Mouse (Mus musculus): ENCODE measurements around the gene Apbb2. TPM values are rescaled to one million over a fixed set of nuclear protein-coding genes. Genes with fewer than 3 reads are reported as not detected.

Gene Apbb2
- polyA plus RNA-seq, 1 experiment from 2014 or later = 48.9 TPM

GRCm38 (mm10) chr5:66494651-66495050, 123.9 kb downstream of the Apbb2 start:
- H3K9me3 ChIP-seq (ENCODE audit: low read length) = no peaks in the 10 kb centered on the region
- H3K27me3 ChIP-seq (replicated peaks; ENCODE audit: insufficient read depth, low read length) = no peaks in the 10 kb centered on the region
- no peak overlapping the region for H3K4me3 ChIP-seq (ENCODE audit: low read depth, low read length)
- 37% methylated on average over 4 of the region's 4 CpGs for WGBS
- no peaks in the 10 kb centered on the region for H3K36me3 ChIP-seq (ENCODE audit: insufficient read depth, low read length)
- H3K4me2 ChIP-seq (replicated peaks; ENCODE audit: low read depth, low read length) = no peak overlapping the region
- H3K9ac ChIP-seq (replicated peaks; ENCODE audit: low read depth) = no peak overlapping the region
- peaks cover 15% of the 10 kb centered on the region; the same call in 1 of the 2 replicates for H3K4me1 ChIP-seq (ENCODE audit: insufficient read depth, low read depth, low read length)
- no peak for DNase-seq (ENCODE audit: low spot score)
- no peak for ATAC-seq
- H3K27ac ChIP-seq (ENCODE audit: low read length) = no peak overlapping the region
- TF ChIP-seq EP300 (IDR thresholded peaks at IDR 0.05) (no peak), CTCF (IDR thresholded peaks at IDR 0.05) (no peak)

GRCm38 (mm10) chr5:66492563-66492960, 126.0 kb downstream of the Apbb2 start:
- no peak overlapping the region for H3K4me2 ChIP-seq (replicated peaks; ENCODE audit: low read depth, low read length)
- no peaks in the 10 kb centered on the region; the same call in 1 of the 2 replicates for H3K36me3 ChIP-seq (ENCODE audit: insufficient read depth, low read length)
- H3K27ac ChIP-seq (ENCODE audit: low read length) = no peak overlapping the region
- H3K4me1 ChIP-seq (ENCODE audit: insufficient read depth, low read depth, low read length) = peaks cover 11% of the 10 kb centered on the region; the same call in 1 of the 2 replicates
- H3K9ac ChIP-seq (replicated peaks; ENCODE audit: low read depth) = no peak overlapping the region
- ATAC-seq (no peak), DNase-seq (ENCODE audit: low spot score) (no peak)
- WGBS = 66% methylated on average over 4 of the region's 4 CpGs
- H3K27me3 ChIP-seq (replicated peaks; ENCODE audit: insufficient read depth, low read length) = no peaks in the 10 kb centered on the region
- TF ChIP-seq EP300 (IDR thresholded peaks at IDR 0.05) (no peak), CTCF (IDR thresholded peaks at IDR 0.05) (no peak)
- no peak overlapping the region for H3K4me3 ChIP-seq (ENCODE audit: low read depth, low read length)
- no peaks in the 10 kb centered on the region for H3K9me3 ChIP-seq (ENCODE audit: low read length)

GRCm38 (mm10) chr5:66491907-66492562, 126.5 kb downstream of the Apbb2 start:
- Histone ChIP-seq H3K27ac (ENCODE audit: low read length) (no peak overlapping the region), H3K4me3 (ENCODE audit: low read depth, low read length) (no peak overlapping the region), H3K9me3 (ENCODE audit: low read length) (no peaks in the 10 kb centered on the region), H3K4me2 (replicated peaks; ENCODE audit: low read depth, low read length) (no peak overlapping the region), H3K27me3 (replicated peaks; ENCODE audit: insufficient read depth, low read length) (no peaks in the 10 kb centered on the region), H3K36me3 (ENCODE audit: insufficient read depth, low read length) (no peaks in the 10 kb centered on the region; the same call in 1 of the 2 replicates), H3K4me1 (ENCODE audit: insufficient read depth, low read depth, low read length) (peaks cover 10% of the 10 kb centered on the region; the same call in 1 of the 2 replicates), H3K9ac (replicated peaks; ENCODE audit: low read depth) (no peak overlapping the region)
- TF ChIP-seq EP300 (IDR thresholded peaks at IDR 0.05) (no peak), CTCF (IDR thresholded peaks at IDR 0.05) (no peak)
- 73% methylated on average over 14 of the region's 14 CpGs for WGBS
- DNase-seq (ENCODE audit: low spot score) = no peak
- no peak for ATAC-seq

- no peak overlapping the region for H3K4me3 ChIP-seq (ENCODE audit: low read depth, low read length)
- no peaks in the 10 kb centered on the region for H3K27me3 ChIP-seq (replicated peaks; ENCODE audit: insufficient read depth, low read length)
- no peak overlapping the region for H3K4me2 ChIP-seq (replicated peaks; ENCODE audit: low read depth, low read length)
- no peak for TF ChIP-seq CTCF (IDR thresholded peaks at IDR 0.05)
- TF ChIP-seq EP300 (IDR thresholded peaks at IDR 0.05) = no peak
- H3K9ac ChIP-seq (replicated peaks; ENCODE audit: low read depth) = no peak overlapping the region
- H3K4me1 ChIP-seq (ENCODE audit: insufficient read depth, low read depth, low read length) = no peaks in the 10 kb centered on the region
- no peaks in the 10 kb centered on the region; the same call in 1 of the 2 replicates for H3K36me3 ChIP-seq (ENCODE audit: insufficient read depth, low read length)
- no peak for ATAC-seq
- WGBS = 67% methylated on average over 7 of the region's 7 CpGs
- H3K27ac ChIP-seq (ENCODE audit: low read length) = no peak overlapping the region
- H3K9me3 ChIP-seq (ENCODE audit: low read length) = no peaks in the 10 kb centered on the region
- DNase-seq (ENCODE audit: low spot score) = no peak
These were observed 132.6 kb downstream of the Apbb2 start for GRCm38 (mm10) chr5:66486028-66486427.

GRCm38 (mm10) chr5:66476266-66476665, 142.3 kb downstream of the Apbb2 start:
- H3K4me1 ChIP-seq (ENCODE audit: insufficient read depth, low read depth, low read length) = no peaks in the 10 kb centered on the region
- WGBS = 72% methylated on average over 10 of the region's 10 CpGs
- H3K4me2 ChIP-seq (replicated peaks; ENCODE audit: low read depth, low read length) = no peak overlapping the region
- H3K4me3 ChIP-seq (ENCODE audit: low read depth, low read length) = no peak overlapping the region
- ATAC-seq (peak; percentile 36), DNase-seq (ENCODE audit: low spot score) (no peak)
- H3K27me3 ChIP-seq (replicated peaks; ENCODE audit: insufficient read depth, low read length) = no peaks in the 10 kb centered on the region
- no peaks in the 10 kb centered on the region for H3K9me3 ChIP-seq (ENCODE audit: low read length)
- H3K9ac ChIP-seq (replicated peaks; ENCODE audit: low read depth) = no peak overlapping the region
- no peak overlapping the region for H3K27ac ChIP-seq (ENCODE audit: low read length)
- TF ChIP-seq CTCF (IDR thresholded peaks at IDR 0.05) (no peak), EP300 (IDR thresholded peaks at IDR 0.05) (no peak)
- no peaks in the 10 kb centered on the region for H3K36me3 ChIP-seq (ENCODE audit: insufficient read depth, low read length)

- H3K27me3 ChIP-seq (replicated peaks; ENCODE audit: insufficient read depth, low read length) = no peaks in the 10 kb centered on the region
- ATAC-seq (peak; percentile 61), DNase-seq (ENCODE audit: low spot score) (peak; percentile 40)
- H3K9me3 ChIP-seq (ENCODE audit: low read length) = no peaks in the 10 kb centered on the region
- no peak for TF ChIP-seq EP300 (IDR thresholded peaks at IDR 0.05)
- no peak for TF ChIP-seq CTCF (IDR thresholded peaks at IDR 0.05)
- 52% methylated on average over 6 of the region's 6 CpGs for WGBS
- H3K27ac ChIP-seq (ENCODE audit: low read length) = no peak overlapping the region
- no peaks in the 10 kb centered on the region for H3K36me3 ChIP-seq (ENCODE audit: insufficient read depth, low read length)
- no peaks in the 10 kb centered on the region for H3K4me1 ChIP-seq (ENCODE audit: insufficient read depth, low read depth, low read length)
- no peak overlapping the region for H3K9ac ChIP-seq (replicated peaks; ENCODE audit: low read depth)
- no peak overlapping the region for H3K4me2 ChIP-seq (replicated peaks; ENCODE audit: low read depth, low read length)
- H3K4me3 ChIP-seq (ENCODE audit: low read depth, low read length) = no peak overlapping the region
These were observed 142.8 kb downstream of the Apbb2 start for GRCm38 (mm10) chr5:66475824-66476223.

Data from lung, postnatal 0 days (tissue).